Mouse (Mus musculus) limb, embryonic 14.5 days (tissue): ENCODE results near the gene Myoc. TPM values are rescaled to one million over a fixed set of nuclear protein-coding genes. Genes with fewer than 3 reads are reported as not detected.

Source experiments
- ATAC-seq: fragments of 200-750 bp; cut with Nextera tagmentation; 2 replicates; pipeline ENCODE4 v1.8.0; 2017; ENCODE audit warnings: low read depth, moderate number of reproducible peaks, moderate TSS enrichment; ENCODE audit not compliant: low FRiP score
- DNase-seq: peaks from one replicate; pipeline ENCODE4 v3.0.0-alpha.2; 2015; ENCODE audit warnings: low spot score
- H3K27ac ChIP-seq: fragments of 300-500 bp; sonication (generic); replicated peaks from 2 replicates; pipeline ENCODE4 v1.5.1; 2014; ENCODE audit warnings: low read depth, mild to moderate bottlenecking, low read length, moderate library complexity, mixed read lengths
- H3K27me3 ChIP-seq: fragments of 300-500 bp; sonication (generic); 2 replicates; pipeline ENCODE4 v1.6.1; 2014; ENCODE audit warnings: low read length, mixed read lengths; ENCODE audit not compliant: control insufficient read depth, insufficient read depth
- H3K36me3 ChIP-seq: fragments of 300-500 bp; sonication (generic); 2 replicates; pipeline ENCODE4 v1.6.1; 2014; ENCODE audit warnings: mild to moderate bottlenecking, low read length, moderate library complexity, mixed read lengths; ENCODE audit not compliant: control insufficient read depth, insufficient read depth
- H3K4me1 ChIP-seq: fragments of 300-500 bp; sonication (generic); 2 replicates; pipeline ENCODE4 v1.6.1; 2014; ENCODE audit warnings: antibody characterized with exemption, low read length, mixed read lengths; ENCODE audit not compliant: control insufficient read depth, insufficient read depth
- H3K4me2 ChIP-seq: fragments of 300-500 bp; sonication (generic); replicated peaks from 2 replicates; pipeline ENCODE4 v1.6.1; 2014; ENCODE audit warnings: low read depth, mild to moderate bottlenecking, low read length, moderate library complexity; ENCODE audit not compliant: severe bottlenecking
- H3K4me3 ChIP-seq: fragments of 300-500 bp; sonication (generic); replicated peaks from 2 replicates; pipeline ENCODE4 v1.5.1; 2014; ENCODE audit warnings: low read length
- H3K9ac ChIP-seq: fragments of 300-500 bp; sonication (generic); 2 replicates; pipeline ENCODE4 v1.6.1; 2014; ENCODE audit warnings: mild to moderate bottlenecking, low read depth, low read length, moderate library complexity; ENCODE audit not compliant: severe bottlenecking
- H3K9me3 ChIP-seq: fragments of 300-500 bp; sonication (generic); 2 replicates; pipeline ENCODE4 v1.6.1; 2016; ENCODE audit warnings: low read length; ENCODE audit not compliant: control insufficient read depth
- POLR2A ChIP-seq: fragments of 200-500 bp; IDR thresholded peaks from 2 replicates; pipeline ENCODE4 v1.8.0; 2012; ENCODE audit warnings: inconsistent platforms, mild to moderate bottlenecking, moderate library complexity, borderline replicate concordance; ENCODE audit not compliant: insufficient read depth, insufficient read length; ENCODE audit errors: extremely low read depth
- WGBS: fragments of 180-500 bp; shearing (Covaris S2); extraction: QIAGEN DNeasy Blood & Tissue Kit; methylation state at CpG from one replicate; pipeline ENCODE4 v1.1.7; 2014; 5-methylcytosine and 5-hydroxymethylcytosine counted together
- polyA plus RNA-seq, 2 experiments: library from polyadenylated mRNA; depleted of rRNA in 1 of 2; stranded (reverse) in 1 of 2; unstranded in 1 of 2; fragments of >200 nt; fragmentation: Nextera tagmentation in 1 of 2; extraction: Ambion mirVana in 1 of 2; gene quantifications; 2 replicates each; pipeline versions ENCODE4 v1.2.1 to v1.2.3; 2012 to 2014

Myoc gene
- polyA plus RNA-seq, 2 experiments: 0.23 TPM; not detected in 1

DNA sequence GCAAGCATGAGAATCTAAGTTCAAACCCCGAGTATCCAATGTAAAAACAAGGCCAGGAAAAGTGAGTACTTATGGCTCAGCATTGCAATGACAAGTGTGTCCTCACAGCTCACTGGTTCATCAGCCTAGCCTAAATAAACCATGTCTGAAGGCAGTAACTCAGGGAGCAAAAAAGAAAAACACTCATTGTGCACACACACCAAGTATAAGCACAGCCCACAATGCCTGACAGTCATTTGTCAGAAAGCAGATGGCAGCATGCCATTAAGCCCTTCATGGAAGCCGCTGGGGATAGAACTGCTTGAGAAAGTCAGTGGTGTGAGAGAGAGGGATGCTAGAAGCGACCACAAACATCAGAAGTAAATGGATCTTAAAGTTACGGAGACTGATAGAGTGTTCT is 37.7 kb upstream of the Myoc start:
- ATAC-seq: no peak
- Histone ChIP-seq H3K4me1 (no peaks in the 10 kb centered on the region), H3K9me3 (no peaks in the 10 kb centered on the region), H3K9ac (no peak overlapping the region), H3K36me3 (peaks cover 16% of the 10 kb centered on the region), H3K27me3 (no peaks in the 10 kb centered on the region), H3K4me3 (no peak overlapping the region), H3K27ac (no peak overlapping the region), H3K4me2 (no peak overlapping the region)
- no peak for DNase-seq
- TF ChIP-seq POLR2A: no peak
- WGBS: 88% methylated on average over 4 of the region's 4 CpGs

DNA sequence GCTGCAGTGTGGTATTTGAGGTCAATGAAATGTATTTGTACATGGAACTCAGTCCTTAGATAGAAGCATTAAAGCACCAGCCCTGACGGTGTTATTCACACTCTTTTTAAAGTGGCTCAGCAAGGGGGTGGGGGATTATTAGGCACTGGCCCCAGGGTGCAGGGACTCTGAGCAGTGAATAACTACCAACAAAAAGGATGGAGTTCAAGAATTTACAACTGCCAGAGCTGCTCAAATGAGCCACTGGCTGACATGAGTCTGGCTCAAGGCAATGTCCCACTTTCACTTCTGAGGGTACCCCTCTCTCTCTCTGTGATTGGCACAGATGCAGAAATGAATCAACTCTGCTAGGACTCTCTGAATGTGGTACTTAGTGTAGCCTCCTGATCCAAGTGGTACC is 30.8 kb upstream of the Myoc start:
- WGBS: 26% methylated on average over 1 of the region's 1 CpGs
- DNase-seq: no peak
- Histone ChIP-seq H3K4me2 (no peak overlapping the region), H3K9ac (no peak overlapping the region), H3K36me3 (no peaks in the 10 kb centered on the region), H3K4me1 (no peaks in the 10 kb centered on the region), H3K4me3 (no peak overlapping the region), H3K27me3 (no peaks in the 10 kb centered on the region), H3K27ac (no peak overlapping the region), H3K9me3 (no peaks in the 10 kb centered on the region)
- ATAC-seq: no peak
- TF ChIP-seq POLR2A: no peak

DNA sequence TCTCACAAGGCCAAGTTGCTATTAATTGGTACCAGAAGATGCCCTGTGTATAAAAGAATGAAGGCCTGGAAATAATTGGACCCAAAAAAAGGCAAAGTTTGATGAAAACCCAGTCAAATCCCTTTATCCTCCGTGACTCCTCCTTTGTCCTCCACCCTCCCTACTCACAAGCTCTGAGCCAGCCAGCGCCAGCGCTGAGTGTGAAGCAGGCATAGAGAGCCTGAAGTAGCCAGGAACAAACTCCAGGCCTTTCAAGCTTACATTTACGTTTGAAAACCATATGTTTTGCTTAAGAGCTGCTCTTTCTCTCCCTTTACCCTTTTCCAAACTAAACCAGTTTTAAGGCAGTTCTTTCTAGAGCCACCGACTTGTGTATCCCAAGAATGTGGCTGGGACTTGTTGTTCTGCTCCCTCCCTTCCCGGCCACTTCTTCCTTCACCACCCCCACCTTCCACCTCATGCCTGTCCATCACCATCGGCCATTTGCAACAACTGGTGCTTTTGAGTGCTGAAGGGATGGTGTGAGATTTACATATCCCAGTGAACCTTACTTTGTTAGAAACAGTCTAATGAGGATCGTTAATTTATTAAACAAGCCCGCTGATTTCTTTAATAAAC is 29.2 kb upstream of the Myoc start:
- H3K4me2 ChIP-seq: no peak overlapping the region
- TF ChIP-seq POLR2A: no peak
- no peak overlapping the region for H3K4me3 ChIP-seq
- H3K9me3 ChIP-seq: no peaks in the 10 kb centered on the region
- H3K36me3 ChIP-seq: no peaks in the 10 kb centered on the region
- WGBS: 40% methylated on average over 9 of the region's 9 CpGs
- H3K4me1 ChIP-seq: no peaks in the 10 kb centered on the region
- no peak for ATAC-seq
- DNase-seq: no peak
- H3K27ac ChIP-seq: no peak overlapping the region
- no peaks in the 10 kb centered on the region for H3K27me3 ChIP-seq
- no peak overlapping the region for H3K9ac ChIP-seq

DNA sequence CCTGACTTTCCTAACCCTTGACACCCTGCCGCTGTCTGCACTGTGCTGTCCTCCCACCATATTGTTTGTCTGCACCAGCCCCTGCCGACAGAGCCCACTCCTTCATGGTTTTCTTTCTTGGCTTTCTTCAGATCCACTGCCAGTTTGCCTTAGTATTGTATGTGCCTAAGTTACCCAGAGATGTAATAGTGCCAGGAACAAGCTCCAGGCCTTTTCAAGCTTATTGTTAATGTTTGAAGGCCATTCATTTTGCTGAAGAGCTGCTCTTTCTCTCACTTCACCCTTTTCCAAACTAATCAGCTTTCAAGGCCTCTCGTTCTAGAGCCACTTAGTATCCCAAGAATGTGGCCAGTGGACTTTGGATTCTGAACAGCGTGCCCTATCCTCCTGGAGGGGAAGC is 27.8 kb upstream of the Myoc start:
- Histone ChIP-seq H3K27me3 (no peaks in the 10 kb centered on the region), H3K36me3 (no peaks in the 10 kb centered on the region), H3K27ac (no peak overlapping the region), H3K4me1 (no peaks in the 10 kb centered on the region), H3K9me3 (no peaks in the 10 kb centered on the region), H3K4me2 (no peak overlapping the region), H3K9ac (no peak overlapping the region), H3K4me3 (no peak overlapping the region)
- WGBS: 82% methylated on average over 4 of the region's 4 CpGs
- ATAC-seq: no peak
- no peak for DNase-seq
- TF ChIP-seq POLR2A: no peak

GRCm38 (mm10) chr1:162615511-162615910 is 23.4 kb upstream of the Myoc start:
- WGBS: 85% methylated on average over 1 of the region's 1 CpGs

DNA sequence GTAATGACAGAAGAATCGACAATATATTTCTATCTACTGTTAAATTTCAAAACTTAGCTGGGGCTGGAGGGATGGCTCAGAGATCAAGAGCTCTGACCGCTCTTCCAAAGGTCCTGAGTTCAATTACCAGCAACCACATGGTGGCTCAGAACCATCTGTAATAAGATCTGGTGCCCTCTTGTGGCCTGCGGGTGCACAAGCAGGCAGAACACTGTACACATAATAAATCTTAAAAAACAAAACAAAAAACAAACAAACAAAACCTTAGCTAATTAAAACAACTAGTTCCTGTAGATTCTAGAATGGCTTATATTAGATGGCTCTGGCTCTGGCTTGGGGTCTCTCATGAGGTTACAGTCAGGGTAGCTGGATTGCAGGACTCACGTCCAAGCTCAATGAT is 18.5 kb upstream of the Myoc start:
- H3K9ac ChIP-seq: no peak overlapping the region
- no peaks in the 10 kb centered on the region for H3K27me3 ChIP-seq
- H3K4me1 ChIP-seq: no peaks in the 10 kb centered on the region
- H3K4me3 ChIP-seq: no peak overlapping the region
- no peak overlapping the region for H3K4me2 ChIP-seq
- H3K9me3 ChIP-seq: no peaks in the 10 kb centered on the region
- DNase-seq: no peak
- WGBS: 64% methylated on average over 4 of the region's 4 CpGs
- ATAC-seq: no peak
- no peak for TF ChIP-seq POLR2A
- no peak overlapping the region for H3K27ac ChIP-seq
- H3K36me3 ChIP-seq: no peaks in the 10 kb centered on the region

More at GRCm38 (mm10) chr1:162615511-162615910, 23.4 kb upstream of the Myoc start:
- ATAC-seq (no peak), DNase-seq (no peak)
- Histone ChIP-seq H3K9me3 (no peaks in the 10 kb centered on the region), H3K4me1 (no peaks in the 10 kb centered on the region), H3K9ac (no peak overlapping the region), H3K27me3 (no peaks in the 10 kb centered on the region), H3K27ac (no peak overlapping the region), H3K4me2 (no peak overlapping the region), H3K36me3 (no peaks in the 10 kb centered on the region), H3K4me3 (no peak overlapping the region)
- TF ChIP-seq POLR2A: no peak
